Mouse (Mus musculus) mesoderm, embryonic 11.5 days (tissue): ENCODE results near the gene Cgnl1.

Experiments
- DNase-seq: peaks from one replicate; pipeline ENCODE4 v3.0.0-alpha.2; 2012; ENCODE audit warnings: low read depth, low spot score

Gene Cgnl1

GRCm38 (mm10) chr9:71716995-71717394 lies 54.4 kb downstream of the Cgnl1 start:
- no peak for DNase-seq

GRCm38 (mm10) chr9:71710776-71711175 lies 60.6 kb downstream of the Cgnl1 start:
- DNase-seq, result no peak

GRCm38 (mm10) chr9:71709199-71709598 lies 62.2 kb downstream of the Cgnl1 start:
- DNase-seq, result no peak

- no peak for DNase-seq
Observed at GRCm38 (mm10) chr9:71707989-71708388, 63.4 kb downstream of the Cgnl1 start.

GRCm38 (mm10) chr9:71704332-71705014 lies 66.9 kb downstream of the Cgnl1 start:
- no peak for DNase-seq

- DNase-seq, result no peak
Observed at GRCm38 (mm10) chr9:71699087-71699486, 72.3 kb downstream of the Cgnl1 start.

- no peak for DNase-seq
Observed at GRCm38 (mm10) chr9:71698116-71698515, 73.3 kb downstream of the Cgnl1 start.

- DNase-seq, result no peak
Observed at GRCm38 (mm10) chr9:71697189-71697588, 74.2 kb downstream of the Cgnl1 start.

GRCm38 (mm10) chr9:71696762-71697161 lies 74.6 kb downstream of the Cgnl1 start:
- no peak for DNase-seq

GRCm38 (mm10) chr9:71695133-71695532 lies 76.3 kb downstream of the Cgnl1 start:
- no peak for DNase-seq

GRCm38 (mm10) chr9:71694223-71694622 lies 77.2 kb downstream of the Cgnl1 start:
- no peak for DNase-seq

GRCm38 (mm10) chr9:71693771-71694170 lies 77.6 kb downstream of the Cgnl1 start:
- no peak for DNase-seq

GRCm38 (mm10) chr9:71692165-71692564 lies 79.2 kb downstream of the Cgnl1 start:
- no peak for DNase-seq

GRCm38 (mm10) chr9:71689369-71690073 lies 81.9 kb downstream of the Cgnl1 start:
- DNase-seq, result no peak

GRCm38 (mm10) chr9:71686463-71686862 lies 84.9 kb downstream of the Cgnl1 start:
- no peak for DNase-seq

- DNase-seq, result no peak
Observed at GRCm38 (mm10) chr9:71684772-71685171, 86.6 kb downstream of the Cgnl1 start.

- no peak for DNase-seq
Observed at GRCm38 (mm10) chr9:71680381-71680780, 91.0 kb downstream of the Cgnl1 start.

- DNase-seq, result no peak
Observed at GRCm38 (mm10) chr9:71679103-71679815, 92.1 kb downstream of the Cgnl1 start.

GRCm38 (mm10) chr9:71676988-71677688 lies 94.3 kb downstream of the Cgnl1 start:
- no peak for DNase-seq

- DNase-seq, result no peak
Observed at GRCm38 (mm10) chr9:71675799-71676414, 95.5 kb downstream of the Cgnl1 start.

- DNase-seq, result no peak
Observed at GRCm38 (mm10) chr9:71675216-71675615, 96.2 kb downstream of the Cgnl1 start.

GRCm38 (mm10) chr9:71674476-71674875 lies 96.9 kb downstream of the Cgnl1 start:
- DNase-seq, result no peak
